Mouse (Mus musculus) brain, embryonic 18.5 days (tissue): ENCODE measurements around the gene Crabp1.
A peak's percentile ranks its signal among the peaks of the same experiment; 100 is the strongest.

Experiments used
- DNase-seq: peaks from one replicate; pipeline ENCODE4 v3.0.0-alpha.2; 2012; ENCODE audit warnings: low read depth, low spot score

The Crabp1 gene

DNA sequence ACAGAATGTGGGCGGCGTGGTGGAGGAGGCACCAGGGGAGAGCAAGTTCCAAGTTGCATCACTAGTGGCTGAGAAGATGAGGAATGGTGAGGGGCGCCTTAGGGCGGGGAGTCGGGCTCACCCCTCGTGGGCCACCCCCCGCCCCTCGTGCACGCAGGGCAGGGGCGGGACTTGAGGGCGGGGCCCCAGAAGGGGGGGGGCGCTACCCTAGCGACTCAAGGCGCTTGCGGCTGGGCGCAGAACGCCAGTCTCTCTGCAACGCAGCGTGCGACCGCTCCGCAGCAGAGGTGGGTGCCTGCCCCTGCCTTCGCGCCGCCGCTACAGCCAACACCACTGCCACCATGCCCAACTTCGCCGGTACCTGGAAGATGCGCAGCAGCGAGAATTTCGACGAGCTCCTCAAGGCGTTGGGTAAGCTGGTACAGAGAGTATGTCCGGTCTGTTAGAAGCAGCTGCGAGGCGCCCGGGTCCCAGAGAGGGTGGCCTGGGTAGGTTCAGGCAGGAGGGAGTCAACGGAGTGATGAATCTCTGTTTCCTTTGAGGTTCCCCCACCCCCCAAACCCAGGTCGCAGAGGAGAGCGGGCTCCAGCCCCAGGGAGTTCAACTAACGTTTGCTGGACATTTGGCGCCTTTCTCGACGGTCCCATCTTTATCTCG is at the start of gene Crabp1:
Gene Crabp1 (plus strand): TSS at position 188 of the 657 bp plus-strand sequence.
- DNase-seq: no peak

GRCm38 (mm10) chr9:54715776-54716175 is 48.8 kb upstream of the Crabp1 start:
- DNase-seq: no peak

DNA sequence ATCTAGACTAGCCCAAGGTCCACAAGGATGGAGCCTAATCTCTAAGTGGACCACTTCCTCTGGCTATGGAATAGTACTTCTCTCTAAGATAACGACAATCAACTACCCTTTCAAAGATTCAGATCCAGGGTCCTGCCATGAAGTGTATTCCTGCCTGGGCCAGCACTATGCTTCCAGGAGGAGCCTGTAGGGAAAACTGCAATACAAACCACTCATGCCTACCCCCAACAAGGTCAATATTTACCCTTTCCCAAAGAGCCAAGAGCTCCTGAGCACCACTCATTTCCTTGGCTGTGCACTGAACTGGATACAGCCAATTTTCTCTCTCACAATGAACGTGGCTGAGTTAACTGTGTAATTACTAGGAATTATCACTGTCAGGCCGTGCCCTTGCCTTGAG is 47.0 kb upstream of the Crabp1 start:
- DNase-seq: no peak

DNA sequence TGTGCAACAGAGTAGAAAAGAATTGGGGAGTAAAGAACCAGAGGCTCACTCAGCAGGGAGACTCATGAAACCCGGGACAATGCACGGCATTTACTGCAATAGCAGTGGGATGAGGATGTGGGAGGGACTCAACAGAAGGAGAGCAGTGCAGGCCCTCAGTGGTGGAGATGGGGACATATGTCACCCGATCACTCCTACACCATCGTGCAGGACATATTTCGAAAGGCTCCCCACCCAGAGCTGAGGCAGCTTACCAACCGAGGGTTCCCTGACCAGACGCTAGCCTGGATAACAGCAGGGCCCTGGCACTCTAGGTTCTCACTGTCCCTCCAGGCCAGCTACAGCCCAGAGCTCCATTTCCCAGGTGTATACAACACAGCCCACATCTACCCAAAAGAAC is 42.4 kb upstream of the Crabp1 start:
- DNase-seq: no peak

DNA sequence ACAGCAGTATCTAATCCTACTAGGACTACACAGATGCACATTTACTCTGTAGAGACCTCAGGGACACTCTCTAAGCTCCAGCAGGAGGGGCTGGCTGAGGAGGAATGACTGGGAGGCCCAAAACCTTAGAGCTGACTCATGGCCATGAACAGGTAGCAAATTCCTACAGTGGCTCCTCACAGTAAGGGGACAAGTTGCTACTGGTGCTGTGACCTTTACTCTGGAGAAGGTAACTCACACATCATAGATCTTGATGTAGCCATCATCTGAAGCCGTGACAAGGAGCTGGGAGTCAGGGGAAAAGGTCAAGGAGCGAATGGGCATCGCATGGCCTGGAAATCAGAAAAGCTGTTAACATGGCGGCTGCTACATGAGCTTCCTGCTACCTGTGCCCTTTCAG is 42.0 kb upstream of the Crabp1 start:
- no peak for DNase-seq

DNA sequence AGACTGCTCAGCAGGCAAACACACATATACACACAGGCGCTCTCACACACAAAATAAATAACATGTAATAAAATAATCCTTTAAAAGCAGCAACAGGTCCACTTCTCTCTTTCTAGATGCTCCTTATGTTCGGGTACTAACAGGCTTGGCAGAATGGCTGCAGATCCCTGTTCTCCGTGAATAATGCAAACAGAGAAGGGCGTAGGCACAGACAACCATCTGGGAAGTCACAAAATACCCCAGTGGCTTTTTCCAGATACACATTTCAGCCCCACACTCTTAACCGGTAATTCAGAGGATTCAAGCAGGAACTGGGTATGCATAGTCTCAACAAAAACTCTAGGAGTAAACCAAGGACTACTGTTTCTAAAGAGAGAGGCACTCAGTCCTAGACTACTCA is 38.2 kb upstream of the Crabp1 start:
- no peak for DNase-seq

DNA sequence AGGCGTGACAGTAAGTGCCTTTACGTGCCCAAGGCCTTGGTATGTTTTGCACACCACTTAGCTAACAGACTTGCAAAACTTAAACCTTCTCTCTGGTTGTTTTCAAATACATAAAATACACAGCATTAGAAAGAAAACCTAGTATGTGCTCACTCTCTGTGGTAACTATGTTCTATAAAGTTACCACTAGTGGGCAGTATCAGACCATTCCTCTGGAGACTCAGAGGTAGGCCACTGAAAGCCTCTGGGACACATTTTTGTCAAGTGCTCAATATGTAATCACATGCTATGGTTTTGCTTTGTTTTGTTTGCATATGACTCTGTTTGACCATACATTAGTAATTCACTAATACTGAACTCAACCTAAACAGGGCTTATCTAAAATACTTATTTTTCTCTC is 32.4 kb upstream of the Crabp1 start:
- no peak for DNase-seq

DNA sequence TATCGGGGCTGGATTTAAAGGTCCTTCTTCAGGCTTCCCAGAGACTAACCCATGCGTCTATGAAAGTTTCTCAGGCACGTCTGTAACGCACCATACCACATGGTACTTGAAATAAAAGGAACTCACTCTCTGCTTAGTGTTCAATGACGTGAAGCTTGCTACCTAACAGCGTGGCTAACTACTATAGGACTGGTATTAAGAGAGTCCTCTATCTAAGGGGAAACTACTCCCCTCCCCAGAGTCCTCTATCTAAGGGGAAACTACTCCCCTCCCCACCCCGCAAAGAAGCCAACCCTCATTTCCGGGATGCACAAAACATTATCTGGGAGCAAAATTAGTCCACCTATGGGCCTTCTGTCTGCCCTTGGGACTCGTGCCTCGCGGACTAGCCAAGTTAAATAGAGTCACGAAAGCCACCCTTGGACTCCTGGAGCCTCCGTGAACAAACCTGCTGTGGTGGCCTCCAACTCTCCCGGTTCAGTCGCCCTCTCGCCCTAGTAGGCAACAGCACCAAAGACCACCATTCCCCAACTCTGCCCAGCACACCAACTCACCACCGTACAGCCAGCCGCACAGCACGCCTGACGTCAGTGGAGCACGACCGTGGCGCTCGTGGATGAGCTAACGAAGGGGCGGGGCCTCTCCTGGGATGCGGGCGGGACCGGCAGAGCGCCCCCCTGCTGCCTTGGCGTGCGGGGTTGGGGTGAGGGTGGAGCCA is 30.5 kb upstream of the Crabp1 start, which contains the start of gene Wdr61:
Gene Wdr61 (minus strand): TSS at position 599 of the 718 bp plus-strand sequence.
- DNase-seq: peak; percentile 85

DNA sequence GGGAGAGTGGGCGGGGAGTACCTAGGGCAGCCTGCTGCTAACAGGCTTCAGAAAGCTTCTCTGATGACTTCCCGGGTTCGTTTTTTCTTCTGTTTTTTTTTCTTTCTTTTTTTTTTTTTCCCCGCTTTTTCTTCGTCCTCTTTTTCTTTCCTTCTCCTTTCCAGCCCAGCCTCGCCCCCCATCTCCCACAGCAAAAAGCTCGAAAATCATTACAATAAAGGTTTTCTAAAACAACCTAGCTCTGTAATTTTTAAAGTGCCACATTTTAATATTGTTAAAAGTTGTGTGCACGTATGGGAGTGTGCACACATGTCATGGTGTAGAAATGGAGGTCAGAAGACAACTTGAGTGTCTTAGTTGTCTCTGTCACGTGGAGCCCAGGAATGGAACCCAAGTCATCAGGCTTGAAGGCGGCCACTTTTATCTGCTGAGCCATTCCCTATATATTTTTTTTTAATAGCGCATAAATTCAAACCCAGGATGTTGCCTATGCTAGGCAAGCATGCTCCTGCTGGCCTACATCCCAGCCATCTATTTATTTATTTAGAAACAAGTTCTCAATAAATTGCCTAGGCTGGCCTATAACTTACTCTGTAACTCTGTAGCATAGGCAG is 29.8 kb upstream of the Crabp1 start:
- DNase-seq: no peak

DNA sequence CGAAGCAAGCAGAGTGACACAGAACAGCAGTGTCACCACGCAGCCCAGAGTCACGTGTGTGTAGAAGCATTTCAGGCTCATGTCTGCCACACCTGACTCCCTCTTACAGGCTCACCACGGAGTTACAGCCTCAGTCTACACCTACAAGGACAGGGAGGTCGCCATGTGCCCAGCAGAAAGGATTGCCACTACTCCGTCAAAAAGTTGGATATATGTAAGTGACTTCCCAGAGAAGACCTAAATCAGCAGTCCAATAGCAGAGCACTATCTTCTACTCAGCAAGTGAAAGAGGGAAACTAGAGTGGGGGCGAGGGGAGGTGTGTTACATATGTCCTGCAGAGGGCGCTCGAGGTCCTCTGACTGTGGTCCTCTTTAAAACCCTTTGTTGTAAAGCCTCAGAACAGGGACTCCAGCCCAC is 28.3 kb upstream of the Crabp1 start:
- no peak for DNase-seq

GRCm38 (mm10) chr9:54738376-54738775 is 26.2 kb upstream of the Crabp1 start:
- DNase-seq: peak; percentile 26

DNA sequence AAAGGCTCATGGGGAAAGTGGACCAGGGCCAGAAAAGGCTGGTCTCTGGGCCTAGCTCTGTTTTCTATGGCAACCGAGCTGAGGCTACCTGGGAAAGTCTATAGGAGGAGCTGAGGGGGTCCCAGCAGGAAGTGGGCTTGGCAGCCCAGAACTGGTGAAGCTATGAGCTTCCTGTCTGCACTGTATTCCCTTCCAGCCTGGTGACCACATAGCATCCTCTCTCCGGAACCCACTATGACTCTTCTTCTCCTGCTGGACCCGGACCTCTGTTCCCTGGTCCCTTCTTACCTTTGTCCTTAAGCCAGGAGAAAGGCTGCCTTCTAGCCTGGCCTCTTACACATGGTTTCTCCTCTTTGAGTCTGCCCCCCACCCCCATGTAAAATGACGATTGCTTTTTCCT is 20.7 kb upstream of the Crabp1 start:
- DNase-seq: no peak

GRCm38 (mm10) chr9:54745740-54746370 is 18.7 kb upstream of the Crabp1 start:
- DNase-seq: no peak

DNA sequence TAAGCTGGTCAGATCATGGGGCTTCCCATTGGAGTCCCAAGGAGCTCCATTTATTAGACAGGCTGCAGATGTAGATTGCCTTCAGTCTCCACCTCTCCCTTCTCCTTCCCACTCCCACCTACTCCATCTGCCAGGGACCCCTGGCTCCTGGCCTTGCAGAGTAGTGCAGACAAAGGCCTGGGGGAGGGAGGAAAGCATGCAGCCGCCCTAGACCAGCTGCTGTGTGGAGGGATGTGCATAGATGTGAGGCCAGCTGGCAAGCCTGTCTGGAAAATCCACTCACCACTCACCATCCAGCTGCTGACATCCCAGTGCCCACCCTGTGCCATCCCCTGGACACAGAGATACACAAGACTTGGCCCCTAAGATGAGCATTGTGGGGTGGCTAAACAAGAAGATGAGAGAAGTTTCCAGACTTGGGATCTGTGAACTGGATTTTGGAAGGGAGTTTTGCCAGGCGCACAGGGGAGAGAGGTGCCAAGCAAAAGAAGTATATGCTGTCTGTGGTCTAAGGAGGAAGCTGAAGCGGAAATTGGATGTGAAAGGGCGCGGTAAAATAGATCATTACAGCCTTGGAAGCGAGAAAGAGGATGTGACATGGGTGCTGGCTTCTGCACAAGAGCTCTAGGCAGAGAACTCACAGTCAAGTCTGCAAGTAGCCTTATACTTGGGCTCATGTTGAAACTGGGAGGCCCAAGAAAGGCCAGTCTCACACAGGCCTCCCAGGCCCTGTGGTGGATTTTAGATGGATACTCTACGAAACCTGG is 14.2 kb upstream of the Crabp1 start:
- no peak for DNase-seq

DNA sequence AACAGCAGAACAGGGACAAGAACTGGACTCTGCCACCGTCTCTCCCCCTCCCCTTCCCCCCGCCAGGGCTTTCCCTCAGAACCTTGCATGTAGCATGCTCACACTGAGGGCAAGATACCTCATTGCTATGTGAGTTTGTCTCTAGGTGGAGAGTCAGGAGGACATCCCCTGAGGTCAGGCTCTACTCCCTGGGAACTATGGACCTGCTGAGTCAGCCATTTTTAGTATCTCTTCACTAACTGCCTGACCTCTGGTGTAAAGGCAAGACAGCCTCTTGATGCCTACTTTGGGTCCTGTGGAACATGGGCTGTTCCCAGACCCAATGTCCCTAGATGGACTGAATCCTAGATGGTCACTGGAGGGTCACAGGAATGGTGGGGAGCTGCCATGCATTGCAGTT is 12.9 kb upstream of the Crabp1 start:
- DNase-seq: no peak

DNA sequence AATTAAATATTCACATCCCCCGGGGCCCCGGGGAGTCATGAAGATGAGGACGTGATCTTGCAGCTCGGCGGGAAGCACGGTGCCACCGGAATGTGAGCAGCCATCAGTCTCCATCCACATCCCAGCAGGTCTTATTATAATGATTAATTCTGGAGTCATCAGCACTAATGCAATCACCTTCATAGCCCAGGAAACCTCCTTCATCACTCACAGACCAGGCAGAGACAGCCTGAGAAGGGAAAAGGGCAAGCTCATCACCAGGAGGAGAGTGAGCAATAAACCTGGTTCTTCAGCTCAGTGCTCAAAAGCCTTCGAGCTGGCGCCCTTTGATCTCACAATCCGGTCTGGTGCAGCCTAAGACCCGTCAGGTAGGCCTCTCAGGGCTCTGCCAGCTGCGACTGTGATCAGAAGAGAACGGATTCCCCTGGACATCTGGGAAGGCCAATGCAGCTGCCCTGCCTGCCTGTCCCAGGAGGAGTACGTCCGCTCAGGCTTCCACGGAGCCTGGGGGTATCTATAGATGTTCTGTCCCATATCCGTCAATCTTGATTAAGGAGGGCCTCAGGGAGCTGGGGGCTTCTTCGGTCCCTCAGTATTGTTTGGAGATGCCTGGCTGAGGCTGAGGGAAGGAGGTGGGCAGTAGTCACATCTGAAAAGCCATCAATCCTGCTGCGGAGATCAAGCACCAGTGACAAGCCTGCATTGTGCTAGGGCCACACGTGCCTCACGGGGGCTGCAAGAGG is 12.2 kb upstream of the Crabp1 start:
- no peak for DNase-seq

- DNase-seq: no peak
Observed at GRCm38 (mm10) chr9:54752944-54753295, 11.6 kb upstream of the Crabp1 start.

DNA sequence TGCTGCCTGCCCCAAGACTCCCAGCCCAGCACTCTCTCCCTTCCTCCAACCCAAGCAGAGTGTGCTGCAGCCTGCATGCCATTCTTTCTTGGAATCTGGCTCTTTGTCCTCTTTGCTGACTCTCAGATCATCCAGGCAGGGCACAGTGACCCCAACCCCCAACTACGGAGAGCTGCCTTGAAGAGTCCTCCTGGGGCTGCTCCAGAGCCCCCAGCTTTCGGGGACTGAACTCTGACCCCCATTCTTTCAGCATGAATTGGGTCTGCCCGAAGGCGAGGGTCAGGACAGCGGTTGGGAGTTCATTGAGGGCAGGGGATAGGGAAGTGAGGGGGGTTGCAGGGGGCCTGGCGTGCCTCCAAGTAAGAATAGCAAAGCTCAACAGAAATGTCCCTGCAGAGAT is 5.0 kb upstream of the Crabp1 start:
- no peak for DNase-seq

GRCm38 (mm10) chr9:54764091-54764490 is 457 bp upstream of the Crabp1 start:
- no peak for DNase-seq

- no peak for DNase-seq
Observed at GRCm38 (mm10) chr9:54765336-54766085, 963 bp downstream of the Crabp1 start.
